Mouse (Mus musculus) cortical plate, adult 2 months (tissue): ENCODE measurements around the gene Nrg3.
A peak's percentile ranks its signal among the peaks of the same experiment; 100 is the strongest.

Source experiments
- CTCF ChIP-seq: fragments of 200-500 bp; IDR thresholded peaks from 2 replicates; pipeline ENCODE4 v1.5.1; 2011; ENCODE audit warnings: mild to moderate bottlenecking, control low read depth, low read length; ENCODE audit not compliant: insufficient read depth; ENCODE audit errors: extremely low read depth
- POLR2A ChIP-seq: fragments of 200-500 bp; IDR thresholded peaks from 2 replicates; pipeline ENCODE4 v1.6.1; 2011; ENCODE audit warnings: mild to moderate bottlenecking, low read length, control low read depth; ENCODE audit not compliant: insufficient read depth; ENCODE audit errors: extremely low read depth

DNA sequence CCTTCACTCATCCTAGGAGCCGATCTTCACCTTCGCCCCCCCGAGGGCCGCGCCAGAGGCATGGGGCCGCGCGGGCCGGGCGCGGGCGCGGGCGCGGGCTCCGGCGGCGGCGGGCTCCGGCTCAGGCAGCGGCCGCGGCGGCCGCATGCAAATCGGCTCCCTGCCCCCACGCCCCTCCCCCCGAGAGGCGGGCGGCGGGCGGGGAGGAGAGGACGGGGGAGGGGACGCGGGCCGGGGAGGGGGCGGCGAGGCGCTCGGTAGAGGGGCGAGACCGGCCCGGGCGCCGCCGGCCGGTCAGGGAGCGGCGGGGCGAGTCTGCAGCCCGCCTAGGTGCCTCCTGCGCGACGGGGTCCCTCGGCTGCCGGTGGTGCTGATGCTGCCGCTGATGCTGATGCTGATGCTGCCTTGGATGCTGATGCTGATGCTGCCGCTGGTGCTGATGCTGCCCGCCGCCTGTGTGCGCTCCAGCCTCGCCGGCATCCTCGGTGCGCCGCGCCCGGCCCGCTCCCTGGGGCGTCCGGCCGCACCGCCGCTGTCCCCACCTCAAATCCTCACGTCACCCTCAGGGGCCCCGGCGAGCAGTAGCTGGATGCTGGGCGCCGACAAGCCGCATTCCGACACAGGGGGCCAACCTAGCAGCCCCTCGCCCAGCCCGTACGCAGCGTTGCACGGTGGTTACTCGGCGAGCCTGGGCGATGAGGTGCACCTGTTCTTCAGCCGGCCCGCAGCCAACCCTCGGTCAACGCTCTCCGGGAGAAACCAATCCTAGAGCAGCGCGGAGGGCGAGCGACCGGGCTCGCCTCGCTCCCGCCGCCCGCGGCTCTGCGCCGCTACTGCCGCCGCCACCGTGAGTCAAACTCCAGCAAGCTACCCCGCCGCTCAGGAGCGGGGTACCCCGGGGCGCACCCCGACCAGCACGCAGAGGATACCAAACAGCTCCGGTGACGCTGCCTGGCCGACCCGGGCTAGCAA is at the start of gene Nrg3:
- TF ChIP-seq POLR2A, result peak; percentile 25; the same call in 1 of the 2 replicates
- no peak for TF ChIP-seq CTCF
